Mouse (Mus musculus): ENCODE data around the gene F10.
"Not testable (repeated sequence)": the region's sequence is repeated elsewhere in the genome, so short reads cannot be mapped to it uniquely, and the experiment has no call there.

F10 gene

GRCm38 (mm10) chr8:13060441-13061150, 23.5 kb downstream of the F10 start, which contains the start of gene Proz:
Proz (plus strand) TSS chr8:13060914.
- DNase-seq: no peak

GRCm38 (mm10) chr8:13063112-13063511, 26.0 kb downstream of the F10 start:
- no peak for DNase-seq

- no peak for DNase-seq
These were observed 36.1 kb downstream of the F10 start for GRCm38 (mm10) chr8:13073255-13073654.

- DNase-seq: no peak
These were observed 37.9 kb downstream of the F10 start for GRCm38 (mm10) chr8:13075044-13075443.

DNA sequence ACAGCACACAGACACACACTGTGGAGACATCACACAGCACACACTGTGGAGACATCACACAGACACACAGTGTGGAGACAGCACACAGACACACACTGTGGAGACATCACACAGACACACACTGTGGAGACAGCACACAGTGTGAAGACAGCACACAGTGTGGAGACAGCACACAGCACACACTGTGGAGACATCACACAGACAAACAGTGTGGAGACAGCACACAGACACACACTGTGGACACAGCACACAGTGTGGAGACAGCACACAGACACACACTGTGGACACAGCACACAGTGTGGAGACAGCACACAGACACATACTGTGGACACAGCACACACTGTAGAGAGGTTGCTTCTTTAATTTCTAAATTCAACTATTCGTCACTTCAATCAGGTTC, 38.5 kb downstream of the F10 start:
- DNase-seq: not testable (repeated sequence)

DNA sequence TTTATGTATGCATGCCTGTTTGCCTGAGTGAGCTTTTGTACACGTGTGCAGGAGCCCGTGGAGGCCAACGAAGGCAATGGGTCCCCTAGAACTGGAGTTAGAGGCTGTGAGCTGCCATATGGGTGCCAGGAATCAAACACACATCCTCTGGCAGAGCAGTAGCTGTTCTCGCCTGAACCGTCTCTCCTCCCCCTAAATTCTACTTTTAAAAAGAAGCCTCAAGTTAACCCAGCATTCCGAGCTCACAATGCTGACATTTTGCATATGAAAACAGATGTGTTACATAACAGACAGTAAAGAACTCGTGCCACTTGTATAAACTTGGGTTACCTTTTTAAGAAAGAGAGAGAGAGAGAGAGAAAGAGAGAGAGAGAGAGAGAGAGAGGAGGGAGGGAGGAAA, 40.4 kb downstream of the F10 start:
- no peak for DNase-seq

GRCm38 (mm10) chr8:13104691-13105086, 67.6 kb downstream of the F10 start:
- peak; percentile 94 to 96 for DNase-seq

- peak; percentile 99 for DNase-seq
These were observed 68.2 kb downstream of the F10 start, which contains the start of the genes Pcid2 and Cul4a for GRCm38 (mm10) chr8:13105087-13105881. Pcid2 (minus strand) TSS chr8:13105459. Cul4a (plus strand) TSS chr8:13105621.

DNA sequence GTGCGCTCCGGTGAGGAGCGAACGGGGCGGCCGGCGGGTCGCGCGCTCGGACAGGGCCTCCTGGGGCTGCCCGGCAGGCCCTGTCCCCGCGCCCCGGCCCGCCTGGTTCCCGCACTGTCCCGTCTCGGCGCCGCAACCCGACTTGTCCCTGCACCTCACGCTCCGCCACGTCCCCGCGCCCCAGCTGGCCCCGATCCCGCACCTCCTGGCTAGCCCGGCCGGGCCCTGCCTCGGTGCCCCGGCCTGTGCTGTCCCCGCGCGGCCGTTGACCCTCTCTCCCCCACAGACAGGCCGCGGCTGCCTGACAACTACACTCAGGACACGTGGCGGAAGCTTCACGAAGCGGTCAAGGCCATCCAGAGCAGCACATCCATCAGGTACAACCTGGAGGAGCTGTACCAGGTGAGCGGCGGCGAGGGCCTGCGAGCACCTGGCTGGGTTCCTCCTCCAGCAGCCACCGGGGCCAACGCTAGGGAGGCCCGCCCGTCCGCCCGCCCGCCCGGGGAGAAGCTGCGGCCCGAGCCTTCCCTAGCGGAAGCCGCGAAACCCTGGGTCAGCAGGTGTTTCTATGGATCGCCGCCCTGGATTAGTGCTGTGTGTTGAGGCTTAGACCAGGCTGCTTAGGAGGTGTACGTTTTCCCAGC, 68.9 kb downstream of the F10 start:
- peak; percentile 76 to 81 for DNase-seq

Data from cerebellum, postnatal 10 days (tissue).